Mouse (Mus musculus) C2C12 (cell line): ENCODE measurements around the gene Foxo3.

Experiments
- CEBPB ChIP-seq: IDR thresholded peaks from one replicate; pipeline ENCODE4 v1.6.1; 2011; ENCODE audit warnings: low read depth, mild to moderate bottlenecking, control low read depth, moderate library complexity
- CTCF ChIP-seq: IDR thresholded peaks from one replicate; pipeline ENCODE4 v1.5.1; 2011; ENCODE audit not compliant: control insufficient read depth, insufficient read depth, insufficient read length
- FOSL1 ChIP-seq: IDR thresholded peaks from one replicate; pipeline ENCODE4 v1.8.0; 2011; ENCODE audit warnings: mild to moderate bottlenecking, low read length; ENCODE audit not compliant: poor library complexity, insufficient read depth, severe bottlenecking
- MAX ChIP-seq: IDR thresholded peaks from one replicate; pipeline ENCODE4 v1.6.1; 2011; ENCODE audit warnings: mild to moderate bottlenecking, control low read depth
- MYOD1 ChIP-seq: IDR thresholded peaks from one replicate; pipeline ENCODE4 v1.6.1; 2011; ENCODE audit warnings: low read depth; ENCODE audit not compliant: control insufficient read depth, insufficient read length
- MYOG ChIP-seq: IDR thresholded peaks from one replicate; pipeline ENCODE4 v1.6.1; 2011; ENCODE audit not compliant: control insufficient read depth, insufficient read length; ENCODE audit errors: extremely low read depth
- USF1 ChIP-seq: IDR thresholded peaks from one replicate; pipeline ENCODE4 v1.6.1; 2011; ENCODE audit warnings: low read depth, mild to moderate bottlenecking, control low read depth, moderate library complexity

DNA sequence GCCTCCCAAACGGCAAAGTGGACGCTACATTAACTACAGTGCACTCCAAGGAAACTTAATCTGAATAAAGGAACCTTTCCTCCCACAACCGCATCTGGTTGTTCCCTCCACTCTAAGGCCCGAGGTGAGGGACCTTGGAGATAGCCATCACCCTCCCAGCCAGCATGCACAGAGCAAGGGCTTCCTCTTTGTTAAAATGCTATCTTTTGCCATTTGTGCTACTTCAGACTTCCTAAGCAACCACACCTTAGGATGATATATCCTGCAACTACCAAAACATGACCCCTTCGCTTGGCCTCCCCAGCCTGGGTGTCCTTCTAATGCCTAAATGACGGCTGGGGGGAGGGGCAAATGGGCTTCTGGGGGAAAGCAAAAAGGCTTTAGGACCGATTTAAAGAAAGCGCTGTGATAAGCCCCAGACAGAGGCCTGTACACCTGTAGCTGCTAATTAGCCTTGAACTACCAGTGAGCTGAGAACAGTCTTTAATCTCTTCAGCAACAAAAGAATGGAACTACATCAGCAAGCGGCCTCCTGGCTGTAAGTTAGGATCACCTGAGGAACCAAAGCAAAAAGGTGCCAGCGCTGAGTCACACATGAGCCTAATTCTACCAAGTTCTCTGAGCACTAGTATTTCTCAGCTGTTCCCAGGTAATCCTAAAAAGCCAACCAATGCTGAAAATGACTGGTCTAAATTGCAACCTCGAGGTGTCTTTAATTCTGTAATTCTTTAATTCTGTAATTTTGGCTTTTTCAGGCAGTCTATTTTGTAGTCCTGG is 4.9 kb downstream of the Foxo3 start:
- TF ChIP-seq MYOG: no peak
- TF ChIP-seq CTCF: no peak
- no peak for TF ChIP-seq MAX
- TF ChIP-seq CEBPB: no peak
- TF ChIP-seq USF1: no peak
- TF ChIP-seq MYOD1: no peak
- TF ChIP-seq FOSL1: no peak
